Mouse (Mus musculus): Measurements from ENCODE around the gene Asb5.

DNA sequence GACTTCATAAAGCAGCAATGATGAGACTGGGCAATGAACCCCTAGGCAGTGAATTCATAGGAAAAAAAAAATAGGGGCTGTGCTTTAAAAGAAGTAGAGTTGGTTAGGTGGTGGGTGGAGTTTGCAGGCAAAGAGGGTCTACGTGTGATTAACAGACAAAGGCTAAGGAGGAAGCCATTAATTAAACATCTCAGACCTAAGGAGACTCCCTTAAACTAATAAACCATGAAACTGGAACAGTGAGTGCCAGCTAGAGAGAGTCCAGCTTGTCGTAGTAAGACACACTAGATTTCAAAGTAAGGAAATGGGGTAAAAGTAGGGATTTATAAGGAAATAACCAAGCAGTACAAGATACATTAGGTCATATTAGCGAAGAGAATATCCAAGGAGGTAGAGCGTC lies 40.9 kb upstream of the Asb5 start:
- TF ChIP-seq CTCF (IDR thresholded peaks at IDR 0.05; ENCODE audit: low read depth) (no peak), EP300 (IDR thresholded peaks at IDR 0.05; ENCODE audit: low read depth) (no peak)

Data from liver, postnatal 0 days (tissue).